Mouse (Mus musculus): ENCODE results near the gene Gucd1.

DNA sequence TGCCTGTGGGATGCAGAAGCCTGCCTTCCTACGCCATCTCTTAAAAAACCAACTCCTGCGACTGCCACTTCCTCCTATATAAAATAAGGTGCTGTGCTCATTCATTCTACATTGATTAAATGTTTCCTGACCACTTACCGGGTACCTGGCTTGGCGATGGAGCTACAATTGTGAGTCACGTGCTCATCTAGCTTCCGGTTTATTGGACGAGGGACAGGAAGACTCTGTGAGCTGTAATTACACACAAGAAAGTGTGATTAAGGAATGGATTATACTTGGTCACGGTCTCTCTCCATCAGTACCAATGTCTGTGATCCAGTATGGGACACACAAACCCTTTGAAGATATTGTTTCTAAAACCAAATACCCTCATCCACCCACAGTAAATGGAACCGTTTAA lies 153.0 kb downstream of the Gucd1 start:
- TF ChIP-seq CTCF (IDR thresholded peaks at IDR 0.05; ENCODE audit: borderline replicate concordance, insufficient read depth, low read length) (no peak), POLR2A (IDR thresholded peaks at IDR 0.05; ENCODE audit: low read depth, low read length) (no peak)
